Mouse (Mus musculus) myocyte (in vitro differentiated cells): ENCODE data around the gene Dbt.

Source experiments
- E2F4 ChIP-seq: IDR thresholded peaks from one replicate; pipeline ENCODE4 v1.6.1; 2011; ENCODE audit warnings: mild to moderate bottlenecking, control low read depth, moderate library complexity; ENCODE audit not compliant: insufficient read depth
- MAX ChIP-seq: IDR thresholded peaks from one replicate; pipeline ENCODE4 v1.6.1; 2011; ENCODE audit warnings: low read depth, mild to moderate bottlenecking, control low read depth
- POLR2A ChIP-seq: IDR thresholded peaks from one replicate; pipeline ENCODE4 v1.6.1; 2011; ENCODE audit warnings: low read depth, mild to moderate bottlenecking, control low read depth, moderate library complexity; ENCODE audit not compliant: insufficient read length
- REST ChIP-seq: IDR thresholded peaks from one replicate; pipeline ENCODE4 v1.6.1; 2011; ENCODE audit warnings: mild to moderate bottlenecking, control low read depth, moderate library complexity; ENCODE audit not compliant: insufficient read depth, insufficient read length
- TCF12 ChIP-seq: IDR thresholded peaks from one replicate; pipeline ENCODE4 v1.6.1; 2011; ENCODE audit warnings: mild to moderate bottlenecking, control low read depth; ENCODE audit not compliant: poor library complexity, insufficient read depth, severe bottlenecking
- USF1 ChIP-seq: IDR thresholded peaks from one replicate; pipeline ENCODE4 v1.6.1; 2011; ENCODE audit warnings: low read depth, mild to moderate bottlenecking, control low read depth, moderate library complexity

- TF ChIP-seq USF1: no peak
- TF ChIP-seq POLR2A: no peak
- TF ChIP-seq E2F4: no peak
- TF ChIP-seq TCF12: no peak
- no peak for TF ChIP-seq REST
- TF ChIP-seq MAX: no peak
Observed at GRCm38 (mm10) chr3:116480937-116481336, 31.9 kb upstream of the Dbt start.
